Mouse (Mus musculus) lung, embryonic 16.5 days (tissue): Measurements from ENCODE around the gene Egfl6. TPM values are rescaled to one million over a fixed set of nuclear protein-coding genes. Genes with fewer than 3 reads are reported as not detected.

Experiments used
- ATAC-seq: fragments of 200-750 bp; cut with Nextera tagmentation; 2 replicates; pipeline ENCODE4 v1.8.0; 2017; ENCODE audit warnings: low read depth, mild to moderate bottlenecking, moderate library complexity
- H3K27ac ChIP-seq: fragments of 300-500 bp; sonication (generic); 2 replicates; pipeline ENCODE4 v1.5.1; 2014; ENCODE audit warnings: mild to moderate bottlenecking, control low read depth, low read length
- H3K27me3 ChIP-seq: fragments of 300-500 bp; sonication (generic); 2 replicates; pipeline ENCODE4 v1.6.1; 2014; ENCODE audit warnings: low read depth, low read length, mixed read lengths; ENCODE audit not compliant: control insufficient read depth, insufficient read depth
- H3K36me3 ChIP-seq: fragments of 300-500 bp; sonication (generic); 2 replicates; pipeline ENCODE4 v1.6.1; 2014; ENCODE audit warnings: low read length; ENCODE audit not compliant: control insufficient read depth, insufficient read depth
- H3K4me1 ChIP-seq: fragments of 300-500 bp; sonication (generic); replicated peaks from 2 replicates; pipeline ENCODE4 v1.6.1; 2014; ENCODE audit warnings: low read length, mixed read lengths; ENCODE audit not compliant: control insufficient read depth, insufficient read depth
- H3K4me2 ChIP-seq: fragments of 300-500 bp; sonication (generic); 2 replicates; pipeline ENCODE4 v1.6.1; 2014; ENCODE audit warnings: low read depth, low read length, control low read depth
- H3K4me3 ChIP-seq: fragments of 300-500 bp; sonication (generic); 2 replicates; pipeline ENCODE4 v1.5.1; 2014; ENCODE audit warnings: mild to moderate bottlenecking, low read length, control low read depth
- H3K9ac ChIP-seq: fragments of 300-500 bp; sonication (generic); 2 replicates; pipeline ENCODE4 v1.6.1; 2014; ENCODE audit warnings: low read length, control low read depth
- H3K9me3 ChIP-seq: fragments of 300-500 bp; sonication (generic); 2 replicates; pipeline ENCODE4 v1.6.1; 2016; ENCODE audit warnings: low read length; ENCODE audit not compliant: control insufficient read depth
- WGBS: fragments of 180-500 bp; shearing (Covaris S2); extraction: QIAGEN DNeasy Blood & Tissue Kit; methylation state at CpG from one replicate; pipeline ENCODE4 v1.1.7; 2014; 5-methylcytosine and 5-hydroxymethylcytosine counted together
- polyA plus RNA-seq: library from polyadenylated mRNA; unstranded; fragments of >200 nt; fragmentation: Nextera tagmentation; extraction: Ambion mirVana; gene quantifications from 2 replicates; pipeline ENCODE4 v1.2.1, GENCODE M21; 2015

Gene Egfl6
- 98.2 and 123 TPM in 2 replicates for polyA plus RNA-seq

DNA sequence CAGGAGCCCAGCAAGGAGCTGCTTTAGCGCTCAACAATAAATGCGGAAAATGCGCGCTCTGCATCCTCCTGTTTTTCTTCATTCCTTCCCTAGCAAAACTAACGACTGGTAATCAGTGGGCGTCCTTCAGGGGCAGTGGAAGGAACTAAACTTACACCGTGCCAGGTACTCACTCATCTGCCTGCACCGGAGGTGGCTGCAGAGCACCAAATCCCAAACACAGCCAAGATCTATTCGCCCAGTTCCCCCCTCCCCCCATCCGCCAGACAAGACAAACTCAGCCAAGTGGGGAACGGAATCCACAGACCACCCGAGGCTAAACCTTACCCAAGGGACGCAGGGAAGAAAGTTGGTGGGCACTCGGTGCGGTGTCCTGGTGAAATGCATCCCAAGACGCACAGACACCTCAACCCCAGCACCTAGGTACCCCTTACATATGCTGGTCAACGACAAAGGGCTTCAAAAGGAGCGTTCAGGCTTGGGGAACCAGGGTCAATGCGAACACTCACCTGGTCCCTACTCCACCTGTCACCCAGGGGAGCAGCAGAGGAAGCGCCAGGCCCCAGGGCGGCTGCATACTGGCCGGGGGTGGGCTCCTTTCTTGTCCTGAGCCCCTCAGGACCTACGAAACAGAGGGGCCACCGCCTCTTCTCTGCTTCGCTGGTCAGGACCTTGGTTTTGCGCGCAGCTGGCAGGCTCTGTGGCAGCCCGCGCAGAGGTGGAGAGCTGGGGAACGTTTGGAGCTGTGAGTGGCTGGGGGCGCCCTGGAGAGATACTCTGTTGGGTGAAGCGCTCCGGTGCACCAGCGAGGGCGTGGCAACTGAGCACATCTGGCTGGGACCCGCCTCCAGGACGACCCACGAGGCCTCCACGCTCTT, at the start of gene Egfl6:
Gene Egfl6, minus strand, starts transcription at position 774 of the 878 bp plus-strand sequence.
- peak within 1 kb of the TSS; percentile 51 for H3K4me2 ChIP-seq
- H3K9me3 ChIP-seq: no peaks in the 10 kb centered on the region
- WGBS: 17% methylated on average over 35 of the region's 39 CpGs
- H3K9ac ChIP-seq: peak within 1 kb of the TSS; percentile 66
- H3K36me3 ChIP-seq: no peaks in the 10 kb centered on the region
- peak; percentile 66 for ATAC-seq
- H3K27ac ChIP-seq: peak within 1 kb of the TSS; percentile 50
- H3K27me3 ChIP-seq: peaks cover 3% of the 10 kb centered on the region
- peak within 1 kb of the TSS; percentile 46 for H3K4me3 ChIP-seq
- no peaks in the 10 kb centered on the region for H3K4me1 ChIP-seq

DNA sequence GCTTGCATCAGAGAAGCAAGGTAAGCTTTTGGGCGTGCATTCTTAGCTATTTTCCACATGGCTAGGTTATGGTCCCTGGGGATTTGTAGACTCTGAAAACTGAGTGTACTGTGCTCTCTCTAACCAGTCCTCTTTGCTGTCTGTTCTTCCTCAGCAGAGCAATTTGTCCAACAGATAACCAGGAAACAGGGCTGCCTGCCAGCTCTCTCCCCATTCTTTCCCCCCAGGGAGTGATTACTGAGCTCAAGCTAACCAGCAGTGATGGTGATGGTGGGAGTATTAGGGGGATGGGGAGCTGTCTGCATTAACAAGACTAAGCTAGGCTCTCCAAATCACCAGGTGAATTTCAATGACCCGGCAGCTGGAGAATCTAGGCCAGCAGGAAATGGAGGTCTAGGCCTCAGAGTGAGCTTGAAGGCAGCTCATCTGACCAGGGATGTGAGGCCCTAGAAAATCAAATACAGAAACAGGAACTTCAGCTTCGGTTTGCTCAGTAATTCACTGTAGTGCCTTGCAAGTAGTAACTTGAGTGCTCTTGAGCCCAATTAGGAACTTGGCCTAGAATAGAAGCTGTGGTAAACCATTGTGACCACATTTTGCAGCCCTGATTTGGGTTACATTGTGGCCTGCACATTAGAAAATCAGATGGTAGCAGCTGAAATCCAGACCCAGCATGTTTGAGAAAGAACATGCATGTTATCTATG, 41.5 kb upstream of the Egfl6 start:
- H3K36me3 ChIP-seq: no peaks in the 10 kb centered on the region
- 53% methylated on average over 3 of the region's 3 CpGs for WGBS
- H3K4me1 ChIP-seq: peaks cover 4% of the 10 kb centered on the region; the same call in 1 of the 2 replicates
- no peaks in the 10 kb centered on the region; the same call in 1 of the 2 replicates for H3K27me3 ChIP-seq
- peak overlapping the region; percentile 58; the same call in 1 of the 2 replicates for H3K27ac ChIP-seq
- no peaks in the 10 kb centered on the region for H3K9me3 ChIP-seq
- H3K9ac ChIP-seq: no peak overlapping the region
- ATAC-seq: peak; percentile 79
- H3K4me2 ChIP-seq: no peak overlapping the region
- H3K4me3 ChIP-seq: no peak overlapping the region

DNA sequence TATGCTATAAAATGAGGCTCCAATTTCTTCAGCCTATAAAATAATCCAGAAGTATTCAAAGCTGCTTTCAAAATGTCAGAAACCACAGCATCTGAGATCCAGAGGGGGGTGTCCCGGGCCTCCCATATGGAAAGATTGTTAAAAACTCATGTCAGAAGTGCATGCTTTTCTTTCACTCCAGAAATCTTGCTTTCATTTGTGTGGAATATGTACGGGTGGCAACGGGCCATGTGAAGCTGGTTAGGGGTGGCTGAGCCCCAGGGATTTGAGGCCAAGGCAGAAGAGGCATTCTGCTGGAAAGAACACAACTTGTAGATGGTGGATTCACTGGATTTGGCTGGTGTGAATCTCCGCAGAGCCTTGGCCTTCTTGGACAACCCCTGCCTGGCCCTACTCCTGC, 40.7 kb upstream of the Egfl6 start:
- 71% methylated on average over 4 of the region's 4 CpGs for WGBS
- Histone ChIP-seq H3K27me3 (peaks cover 3% of the 10 kb centered on the region; the same call in 1 of the 2 replicates), H3K36me3 (no peaks in the 10 kb centered on the region), H3K4me3 (no peak overlapping the region), H3K9ac (no peak overlapping the region), H3K9me3 (no peaks in the 10 kb centered on the region), H3K27ac (0 out of 2 replicates have a peak overlapping the region, but pooled peaks have one; percentile 17), H3K4me2 (no peak overlapping the region), H3K4me1 (peaks cover 7% of the 10 kb centered on the region)
- ATAC-seq: no peak

DNA sequence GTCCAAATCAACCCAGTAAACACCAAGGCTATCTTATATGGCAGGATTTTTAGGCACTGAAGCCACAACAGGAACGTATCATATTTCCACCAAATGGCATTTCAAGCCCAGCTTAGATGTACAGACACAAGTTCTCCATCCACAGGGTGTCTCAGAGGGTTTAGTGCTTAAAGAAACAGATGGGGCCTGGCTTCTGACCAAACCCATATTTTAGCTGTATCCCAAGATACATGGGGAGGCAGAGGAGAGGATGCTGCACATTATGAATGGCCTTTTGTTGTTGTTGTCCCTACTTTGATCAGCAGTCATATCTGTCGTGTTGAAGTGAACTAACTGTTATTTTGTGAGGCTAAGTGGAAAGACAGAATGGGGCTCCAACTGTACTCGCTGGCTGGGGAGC, 37.7 kb upstream of the Egfl6 start:
- H3K36me3 ChIP-seq: no peaks in the 10 kb centered on the region
- H3K27me3 ChIP-seq: peaks cover 3% of the 10 kb centered on the region; the same call in 1 of the 2 replicates
- no peak for ATAC-seq
- H3K9ac ChIP-seq: no peak overlapping the region
- H3K4me2 ChIP-seq: no peak overlapping the region
- no peaks in the 10 kb centered on the region for H3K9me3 ChIP-seq
- no peak overlapping the region for H3K27ac ChIP-seq
- peaks cover 7% of the 10 kb centered on the region for H3K4me1 ChIP-seq
- WGBS: 63% methylated on average over 3 of the region's 3 CpGs
- H3K4me3 ChIP-seq: no peak overlapping the region

DNA sequence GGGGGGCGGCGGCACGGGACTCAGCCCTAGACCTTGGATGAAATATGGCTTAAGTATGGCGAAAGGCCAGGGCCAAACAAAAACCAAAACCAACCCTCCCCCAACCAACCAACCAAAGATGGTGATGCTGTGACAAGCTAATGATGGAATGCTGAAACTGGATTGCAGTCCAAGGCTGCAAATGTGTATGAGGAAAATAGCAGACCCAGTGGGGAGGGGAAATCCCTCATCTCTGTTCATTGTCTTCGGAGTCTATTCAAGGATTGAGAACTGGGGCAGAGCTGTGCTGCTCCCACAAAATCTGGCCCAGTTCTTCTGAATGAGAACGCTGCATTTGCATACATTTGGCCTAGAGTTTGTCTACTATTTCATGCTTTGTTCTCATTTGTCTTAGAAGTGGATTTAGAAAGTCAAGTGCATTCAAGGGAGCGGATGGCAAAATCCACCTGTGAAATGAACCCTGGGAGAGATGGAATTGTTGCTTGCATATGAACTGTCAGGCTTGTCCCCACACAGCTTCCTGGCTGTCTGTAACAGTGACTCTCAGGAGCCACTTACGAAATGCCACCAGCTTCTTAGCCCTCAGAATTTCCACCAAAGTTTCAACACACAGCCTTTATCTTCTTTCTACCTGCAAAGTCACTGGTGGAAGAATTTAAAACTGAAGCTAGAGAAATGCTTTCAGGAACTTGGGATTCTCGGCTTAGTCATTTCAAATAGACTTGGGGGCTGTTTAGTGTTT, 36.2 kb upstream of the Egfl6 start:
- H3K4me3 ChIP-seq: no peak overlapping the region
- H3K27me3 ChIP-seq: peaks cover 3% of the 10 kb centered on the region; the same call in 1 of the 2 replicates
- no peaks in the 10 kb centered on the region for H3K9me3 ChIP-seq
- no peak for ATAC-seq
- 0 out of 2 replicates have a peak overlapping the region, but pooled peaks have one; percentile 4 for H3K27ac ChIP-seq
- H3K4me1 ChIP-seq: peaks cover 7% of the 10 kb centered on the region
- 52% methylated on average over 9 of the region's 9 CpGs for WGBS
- H3K36me3 ChIP-seq: no peaks in the 10 kb centered on the region
- no peak overlapping the region for H3K9ac ChIP-seq
- H3K4me2 ChIP-seq: no peak overlapping the region

DNA sequence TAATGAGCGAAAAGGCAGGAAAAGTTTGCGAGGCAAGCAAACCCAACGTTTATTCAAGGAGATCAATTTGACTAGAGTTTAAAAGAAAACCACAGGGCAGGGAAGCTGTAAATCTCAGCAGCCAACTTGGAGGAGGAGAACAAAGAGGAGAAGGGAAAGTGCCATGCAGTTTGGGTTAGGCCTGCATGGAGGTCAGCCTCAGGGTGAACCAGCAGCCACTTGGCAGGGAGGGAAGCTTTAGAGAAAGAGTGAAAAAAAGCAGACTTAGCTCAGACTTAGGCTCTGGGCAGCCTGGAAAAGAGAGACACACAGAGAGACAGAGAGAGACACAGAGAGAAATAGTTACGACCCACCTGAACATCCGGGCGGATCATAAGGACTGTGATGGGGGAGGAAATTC, 35.4 kb upstream of the Egfl6 start:
- Histone ChIP-seq H3K4me3 (no peak overlapping the region), H3K4me2 (no peak overlapping the region), H3K9ac (no peak overlapping the region), H3K27me3 (peaks cover 3% of the 10 kb centered on the region; the same call in 1 of the 2 replicates), H3K9me3 (no peaks in the 10 kb centered on the region), H3K4me1 (peaks cover 3% of the 10 kb centered on the region; the same call in 1 of the 2 replicates), H3K27ac (no peak overlapping the region), H3K36me3 (no peaks in the 10 kb centered on the region)
- ATAC-seq: no peak
- WGBS: 65% methylated on average over 6 of the region's 6 CpGs

DNA sequence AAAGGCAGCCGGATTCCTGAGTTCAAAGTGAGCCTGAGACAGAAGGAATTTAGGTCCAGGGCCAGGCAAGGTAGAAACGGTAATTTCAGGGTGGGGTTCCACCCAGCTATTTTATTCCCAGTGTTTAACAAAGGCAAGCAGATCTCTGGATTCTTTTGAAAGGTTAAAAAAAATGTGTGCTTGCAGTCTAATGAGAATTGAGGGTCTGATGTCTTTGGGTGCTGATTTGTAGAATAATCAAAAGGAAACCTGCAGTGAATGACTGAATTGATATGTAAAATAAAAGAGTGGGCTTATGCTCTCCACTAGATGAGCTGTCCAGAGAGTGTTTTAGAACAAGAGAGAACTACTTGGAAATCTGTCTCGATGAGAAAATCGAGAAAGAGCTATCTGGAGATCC, 33.6 kb upstream of the Egfl6 start:
- WGBS: 72% methylated on average over 4 of the region's 4 CpGs
- peaks cover 3% of the 10 kb centered on the region; the same call in 1 of the 2 replicates for H3K4me1 ChIP-seq
- ATAC-seq: no peak
- no peak overlapping the region for H3K4me2 ChIP-seq
- H3K36me3 ChIP-seq: no peaks in the 10 kb centered on the region
- no peak overlapping the region for H3K9ac ChIP-seq
- no peaks in the 10 kb centered on the region for H3K9me3 ChIP-seq
- peaks cover 3% of the 10 kb centered on the region; the same call in 1 of the 2 replicates for H3K27me3 ChIP-seq
- no peak overlapping the region for H3K27ac ChIP-seq
- H3K4me3 ChIP-seq: no peak overlapping the region

DNA sequence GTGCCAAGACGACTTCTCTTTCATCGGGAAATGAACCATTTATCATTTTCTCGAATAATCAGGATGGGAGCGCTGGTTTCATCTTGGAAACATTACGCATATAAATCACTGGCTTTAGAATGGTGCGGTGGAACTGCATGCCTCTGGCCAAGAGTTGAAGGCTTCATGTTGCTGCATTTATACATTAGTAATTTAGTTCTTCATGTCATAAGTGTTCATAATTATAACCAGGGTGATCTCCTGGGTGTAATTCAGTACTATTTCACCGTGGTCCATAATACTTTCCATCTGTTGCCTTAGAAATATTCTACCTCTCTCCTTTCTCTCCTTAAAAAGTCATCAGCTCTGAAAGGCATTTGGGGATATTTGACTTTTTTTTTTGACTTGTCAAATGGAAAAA, 29.7 kb upstream of the Egfl6 start:
- H3K4me2 ChIP-seq: no peak overlapping the region
- H3K27ac ChIP-seq: no peak overlapping the region
- H3K9ac ChIP-seq: no peak overlapping the region
- no peaks in the 10 kb centered on the region; the same call in 1 of the 2 replicates for H3K27me3 ChIP-seq
- no peak overlapping the region for H3K4me3 ChIP-seq
- H3K36me3 ChIP-seq: no peaks in the 10 kb centered on the region
- no peaks in the 10 kb centered on the region for H3K4me1 ChIP-seq
- no peaks in the 10 kb centered on the region for H3K9me3 ChIP-seq
- ATAC-seq: no peak
- WGBS: 76% methylated on average over 7 of the region's 7 CpGs
